Mouse (Mus musculus) lung, postnatal 0 days (tissue): ENCODE results near the gene Serhl.

Experiments used
- CTCF ChIP-seq: IDR thresholded peaks from 2 replicates; pipeline ENCODE4 v1.5.1; 2016; ENCODE audit warnings: antibody characterized with exemption, mild to moderate bottlenecking
- EP300 ChIP-seq: IDR thresholded peaks from 2 replicates; pipeline ENCODE4 v1.6.1; 2016; ENCODE audit warnings: antibody characterized with exemption, mild to moderate bottlenecking, control low read depth

DNA sequence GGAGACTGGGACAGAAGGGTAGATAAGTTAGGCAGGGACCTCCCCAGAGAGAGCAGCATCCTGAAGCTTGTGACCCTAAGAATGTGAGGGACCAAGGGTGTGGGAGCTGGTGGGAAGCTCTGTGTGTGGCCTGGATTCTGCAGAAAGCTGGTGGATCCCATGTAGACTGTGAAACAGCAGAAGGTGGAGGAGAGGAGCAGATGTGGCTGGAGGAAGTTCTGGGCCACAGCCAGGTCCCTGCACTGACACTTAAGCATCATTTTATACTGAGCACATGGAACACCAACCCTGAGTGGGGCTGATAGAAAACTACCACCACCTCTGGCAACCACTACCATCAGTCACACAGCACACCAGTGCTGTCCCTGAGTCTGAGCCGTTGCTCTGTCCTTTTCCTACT lies 13.8 kb downstream of the Serhl start:
- TF ChIP-seq CTCF, result no peak
- TF ChIP-seq EP300, result no peak
